Mouse (Mus musculus): Measurements from ENCODE around the gene Tm9sf4.

Gene Tm9sf4

DNA sequence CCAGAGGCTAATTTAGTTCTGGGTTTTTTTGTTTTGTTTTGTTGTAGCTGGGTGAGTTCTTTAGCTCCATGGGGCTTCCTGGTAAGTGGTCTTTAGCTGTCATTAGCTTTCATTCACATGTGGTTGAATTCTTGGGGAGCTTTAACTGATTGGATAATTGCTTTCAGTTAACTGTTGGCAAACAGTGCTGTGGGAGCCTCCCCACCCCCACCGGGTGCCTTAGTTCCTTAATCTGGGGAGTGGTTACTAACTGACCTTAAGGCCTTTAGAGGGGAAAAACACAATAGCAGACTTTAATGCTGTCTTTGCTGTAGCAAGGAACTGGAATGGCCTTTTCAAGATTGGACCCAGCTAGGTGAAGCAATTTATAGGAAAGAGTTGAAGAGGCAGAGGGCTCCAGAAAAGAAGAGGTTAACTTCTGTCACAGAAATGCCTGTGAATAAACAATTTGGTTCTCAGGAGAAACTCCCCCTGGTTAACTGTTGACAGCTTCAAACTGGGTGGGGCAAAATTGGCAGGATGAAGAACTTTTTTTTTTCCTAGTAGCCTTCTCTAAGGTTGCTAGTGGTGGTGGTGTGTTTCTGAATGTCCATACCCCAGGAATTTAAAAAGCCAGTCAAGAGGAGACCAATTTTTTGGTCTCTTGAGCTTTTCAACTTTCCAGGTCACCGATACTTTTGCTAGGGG is 7.2 kb downstream of the Tm9sf4 start:
- Histone ChIP-seq H3K27me3 (ENCODE audit: insufficient read depth, low read length) (no peaks in the 10 kb centered on the region), H3K4me3 (replicated peaks; ENCODE audit: low read length) (peak overlapping the region; percentile 56), H3K9me3 (ENCODE audit: low read length) (no peaks in the 10 kb centered on the region), H3K36me3 (ENCODE audit: insufficient read depth, low read length) (peaks cover 38% of the 10 kb centered on the region), H3K4me1 (replicated peaks; ENCODE audit: low read depth, low read length) (peaks cover 92% of the 10 kb centered on the region)
- TF ChIP-seq NANOG (IDR thresholded peaks at IDR 0.05; ENCODE audit: borderline replicate concordance, low read length) (peak; percentile 96), POU5F1 (IDR thresholded peaks at IDR 0.05; ENCODE audit: borderline replicate concordance, low read length) (no peak)

- H3K36me3 ChIP-seq (ENCODE audit: insufficient read depth, low read length), result peaks cover 21% of the 10 kb centered on the region
- peaks cover 84% of the 10 kb centered on the region for H3K4me1 ChIP-seq (replicated peaks; ENCODE audit: low read depth, low read length)
- no peaks in the 10 kb centered on the region for H3K27me3 ChIP-seq (ENCODE audit: insufficient read depth, low read length)
- H3K4me3 ChIP-seq (replicated peaks; ENCODE audit: low read length), result peak overlapping the region; percentile 39; the same call in 1 of the 2 replicates
- no peak for TF ChIP-seq NANOG (IDR thresholded peaks at IDR 0.05; ENCODE audit: borderline replicate concordance, low read length)
- TF ChIP-seq CTCF (conservative IDR thresholded peaks at IDR 0.05; ENCODE audit: low read length), result no peak
- no peak for TF ChIP-seq POU5F1 (IDR thresholded peaks at IDR 0.05; ENCODE audit: borderline replicate concordance, low read length)
- H3K9me3 ChIP-seq (ENCODE audit: low read length), result no peaks in the 10 kb centered on the region
These were observed 9.6 kb downstream of the Tm9sf4 start for GRCm38 (mm10) chr2:153170490-153171224.

DNA sequence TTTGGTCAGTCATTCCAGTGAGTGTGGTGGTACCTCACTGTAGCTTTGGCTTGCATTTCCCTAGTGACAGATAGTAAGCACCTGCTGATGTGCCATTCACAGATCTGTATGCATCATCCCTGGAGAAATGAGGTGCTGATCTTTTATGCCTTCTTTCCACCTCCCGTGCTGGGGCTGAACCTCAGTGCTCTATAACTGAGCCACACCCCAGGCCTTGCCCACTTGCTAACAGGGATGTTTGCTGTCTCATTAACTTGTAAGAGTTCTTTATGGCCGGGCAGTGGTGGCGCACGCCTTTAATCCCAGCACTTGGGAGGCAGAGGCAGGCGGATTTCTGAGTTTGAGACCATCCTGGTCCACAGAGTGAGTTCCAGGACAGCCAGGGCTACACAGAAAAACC is 10.9 kb downstream of the Tm9sf4 start:
- Histone ChIP-seq H3K9me3 (ENCODE audit: low read length) (no peaks in the 10 kb centered on the region), H3K4me1 (replicated peaks; ENCODE audit: low read depth, low read length) (peaks cover 83% of the 10 kb centered on the region), H3K4me3 (replicated peaks; ENCODE audit: low read length) (peak overlapping the region; percentile 27), H3K27me3 (ENCODE audit: insufficient read depth, low read length) (no peaks in the 10 kb centered on the region), H3K36me3 (ENCODE audit: insufficient read depth, low read length) (peaks cover 22% of the 10 kb centered on the region)
- TF ChIP-seq NANOG (IDR thresholded peaks at IDR 0.05; ENCODE audit: borderline replicate concordance, low read length) (no peak), POU5F1 (IDR thresholded peaks at IDR 0.05; ENCODE audit: borderline replicate concordance, low read length) (no peak), CTCF (conservative IDR thresholded peaks at IDR 0.05; ENCODE audit: low read length) (no peak)

GRCm38 (mm10) chr2:153175995-153176570 is 15.0 kb downstream of the Tm9sf4 start:
- Histone ChIP-seq H3K4me1 (replicated peaks; ENCODE audit: low read depth, low read length) (peaks cover 66% of the 10 kb centered on the region), H3K36me3 (ENCODE audit: insufficient read depth, low read length) (peaks cover 48% of the 10 kb centered on the region), H3K9me3 (ENCODE audit: low read length) (no peaks in the 10 kb centered on the region), H3K27me3 (ENCODE audit: insufficient read depth, low read length) (no peaks in the 10 kb centered on the region), H3K4me3 (replicated peaks; ENCODE audit: low read length) (no peak overlapping the region)
- no peak for TF ChIP-seq NANOG (IDR thresholded peaks at IDR 0.05; ENCODE audit: borderline replicate concordance, low read length)
- TF ChIP-seq POU5F1 (IDR thresholded peaks at IDR 0.05; ENCODE audit: borderline replicate concordance, low read length), result no peak
- no peak for TF ChIP-seq CTCF (conservative IDR thresholded peaks at IDR 0.05; ENCODE audit: low read length)

DNA sequence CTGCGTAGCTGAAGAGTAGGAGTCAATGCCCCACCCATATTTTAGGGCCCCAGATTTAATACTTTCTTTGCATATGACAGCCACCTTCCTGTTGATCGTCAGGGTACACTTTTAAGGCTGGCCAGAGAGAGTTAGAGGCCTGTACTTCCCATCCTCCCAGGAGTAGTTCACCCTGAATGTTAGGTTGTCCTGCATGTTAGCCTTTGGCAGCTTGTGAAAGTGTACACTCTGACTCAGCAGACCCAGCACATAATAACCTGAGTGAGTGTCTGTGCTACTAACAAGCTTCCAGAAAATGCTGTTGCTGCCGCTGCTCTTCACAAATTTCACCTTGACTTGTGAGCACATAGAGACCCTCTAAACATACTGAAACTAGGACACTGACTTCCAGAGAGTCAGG is 16.1 kb downstream of the Tm9sf4 start:
- peaks cover 54% of the 10 kb centered on the region for H3K36me3 ChIP-seq (ENCODE audit: insufficient read depth, low read length)
- H3K27me3 ChIP-seq (ENCODE audit: insufficient read depth, low read length), result no peaks in the 10 kb centered on the region
- no peak overlapping the region for H3K4me3 ChIP-seq (replicated peaks; ENCODE audit: low read length)
- no peaks in the 10 kb centered on the region for H3K9me3 ChIP-seq (ENCODE audit: low read length)
- peaks cover 55% of the 10 kb centered on the region for H3K4me1 ChIP-seq (replicated peaks; ENCODE audit: low read depth, low read length)
- TF ChIP-seq CTCF (conservative IDR thresholded peaks at IDR 0.05; ENCODE audit: low read length) (no peak), NANOG (IDR thresholded peaks at IDR 0.05; ENCODE audit: borderline replicate concordance, low read length) (no peak), POU5F1 (IDR thresholded peaks at IDR 0.05; ENCODE audit: borderline replicate concordance, low read length) (no peak)

- Histone ChIP-seq H3K36me3 (ENCODE audit: insufficient read depth, low read length) (peaks cover 75% of the 10 kb centered on the region), H3K9me3 (ENCODE audit: low read length) (no peaks in the 10 kb centered on the region), H3K27me3 (ENCODE audit: insufficient read depth, low read length) (no peaks in the 10 kb centered on the region), H3K4me1 (replicated peaks; ENCODE audit: low read depth, low read length) (peaks cover 42% of the 10 kb centered on the region), H3K4me3 (replicated peaks; ENCODE audit: low read length) (no peak overlapping the region)
- TF ChIP-seq POU5F1 (IDR thresholded peaks at IDR 0.05; ENCODE audit: borderline replicate concordance, low read length) (no peak), NANOG (IDR thresholded peaks at IDR 0.05; ENCODE audit: borderline replicate concordance, low read length) (no peak), CTCF (conservative IDR thresholded peaks at IDR 0.05; ENCODE audit: low read length) (no peak)
These were observed 18.2 kb downstream of the Tm9sf4 start for GRCm38 (mm10) chr2:153179126-153179860.

- Histone ChIP-seq H3K9me3 (ENCODE audit: low read length) (no peaks in the 10 kb centered on the region), H3K27me3 (ENCODE audit: insufficient read depth, low read length) (no peaks in the 10 kb centered on the region), H3K4me1 (replicated peaks; ENCODE audit: low read depth, low read length) (peaks cover 36% of the 10 kb centered on the region), H3K4me3 (replicated peaks; ENCODE audit: low read length) (no peak overlapping the region), H3K36me3 (ENCODE audit: insufficient read depth, low read length) (peaks cover 81% of the 10 kb centered on the region)
- TF ChIP-seq NANOG (IDR thresholded peaks at IDR 0.05; ENCODE audit: borderline replicate concordance, low read length), result no peak
- no peak for TF ChIP-seq POU5F1 (IDR thresholded peaks at IDR 0.05; ENCODE audit: borderline replicate concordance, low read length)
- no peak for TF ChIP-seq CTCF (conservative IDR thresholded peaks at IDR 0.05; ENCODE audit: low read length)
These were observed 18.9 kb downstream of the Tm9sf4 start for GRCm38 (mm10) chr2:153179961-153180360.

- peaks cover 11% of the 10 kb centered on the region; the same call in 1 of the 2 replicates for H3K9me3 ChIP-seq (ENCODE audit: low read length)
- no peaks in the 10 kb centered on the region for H3K27me3 ChIP-seq (ENCODE audit: insufficient read depth, low read length)
- H3K36me3 ChIP-seq (ENCODE audit: insufficient read depth, low read length), result peaks cover 100% of the 10 kb centered on the region
- H3K4me1 ChIP-seq (replicated peaks; ENCODE audit: low read depth, low read length), result peaks cover 7% of the 10 kb centered on the region
- no peak for TF ChIP-seq CTCF (conservative IDR thresholded peaks at IDR 0.05; ENCODE audit: low read length)
- no peak for TF ChIP-seq POU5F1 (IDR thresholded peaks at IDR 0.05; ENCODE audit: borderline replicate concordance, low read length)
- TF ChIP-seq NANOG (IDR thresholded peaks at IDR 0.05; ENCODE audit: borderline replicate concordance, low read length), result no peak
- no peak overlapping the region for H3K4me3 ChIP-seq (replicated peaks; ENCODE audit: low read length)
These were observed 25.1 kb downstream of the Tm9sf4 start for GRCm38 (mm10) chr2:153186176-153186591.

Data from E14TG2a.4 (cell line).